Mouse (Mus musculus) stomach, embryonic 14.5 days (tissue): Measurements from ENCODE around the gene Dhx40. TPM values are rescaled to one million over a fixed set of nuclear protein-coding genes. Genes with fewer than 3 reads are reported as not detected.

Experiments used
- ATAC-seq: fragments of 200-750 bp; cut with Nextera tagmentation; 2 replicates; pipeline ENCODE4 v1.8.0; 2017; ENCODE audit warnings: low read depth, moderate TSS enrichment; ENCODE audit not compliant: insufficient number of reproducible peaks, insufficient read depth, low FRiP score
- H3K27ac ChIP-seq: fragments of 300-500 bp; sonication (generic); 2 replicates; pipeline ENCODE4 v1.5.1; 2014; ENCODE audit warnings: mild to moderate bottlenecking, low read length, moderate library complexity, mixed read lengths
- H3K27me3 ChIP-seq: fragments of 300-500 bp; sonication (generic); 2 replicates; pipeline ENCODE4 v1.6.1; 2014; ENCODE audit warnings: low read length, control low read depth, mixed read lengths; ENCODE audit not compliant: control insufficient read depth, insufficient read depth
- H3K36me3 ChIP-seq: fragments of 300-500 bp; sonication (generic); 2 replicates; pipeline ENCODE4 v1.6.1; 2014; ENCODE audit warnings: mild to moderate bottlenecking, control low read depth, low read length, moderate library complexity, mixed read lengths; ENCODE audit not compliant: control insufficient read depth, insufficient read depth
- H3K4me1 ChIP-seq: fragments of 300-500 bp; sonication (generic); 2 replicates; pipeline ENCODE4 v1.6.1; 2014; ENCODE audit warnings: low read length, control low read depth, mixed read lengths; ENCODE audit not compliant: control insufficient read depth, insufficient read depth
- H3K4me2 ChIP-seq: fragments of 300-500 bp; sonication (generic); replicated peaks from 2 replicates; pipeline ENCODE4 v1.6.1; 2014; ENCODE audit warnings: low read depth, low read length, control low read depth
- H3K4me3 ChIP-seq: fragments of 300-500 bp; sonication (generic); 2 replicates; pipeline ENCODE4 v1.5.1; 2014; ENCODE audit warnings: low read depth, low read length, control low read depth
- H3K9ac ChIP-seq: fragments of 300-500 bp; sonication (generic); replicated peaks from 2 replicates; pipeline ENCODE4 v1.6.1; 2014; ENCODE audit warnings: low read depth, mild to moderate bottlenecking, control low read depth, low read length, moderate library complexity, mixed read lengths
- H3K9me3 ChIP-seq: fragments of 300-500 bp; sonication (generic); 2 replicates; pipeline ENCODE4 v1.6.1; 2016; ENCODE audit warnings: low read depth, low read length, control low read depth; ENCODE audit not compliant: control insufficient read depth
- WGBS: fragments of 180-500 bp; shearing (Covaris S2); extraction: QIAGEN DNeasy Blood & Tissue Kit; methylation state at CpG from one replicate; pipeline ENCODE4 v1.1.7; 2014; 5-methylcytosine and 5-hydroxymethylcytosine counted together
- polyA plus RNA-seq: library from polyadenylated mRNA; unstranded; fragments of >200 nt; fragmentation: Nextera tagmentation; extraction: Ambion mirVana; gene quantifications from 2 replicates; pipeline ENCODE4 v1.2.1, GENCODE M21; 2014

Gene Dhx40
- polyA plus RNA-seq, 1 experiment from 2014 or later = 22.6 TPM

DNA sequence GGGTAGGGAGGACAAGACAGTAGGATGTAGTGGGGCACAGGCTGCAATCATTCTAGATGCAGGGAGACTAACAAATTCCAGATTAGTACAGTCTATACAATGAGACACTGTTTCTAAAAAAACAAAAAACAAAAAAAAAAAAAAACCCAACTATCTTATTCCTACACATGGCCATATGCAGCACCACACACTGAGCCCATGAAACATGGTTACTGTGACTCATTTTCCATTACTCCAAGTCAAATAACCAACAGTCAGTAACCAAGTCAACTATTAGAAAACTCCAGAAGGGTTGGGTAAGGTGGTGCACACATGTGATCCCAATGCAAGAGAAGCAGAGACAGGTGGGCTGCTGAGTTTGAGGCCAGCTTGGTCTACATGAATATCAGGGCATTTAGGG lies 55.1 kb downstream of the Dhx40 start:
- Histone ChIP-seq H3K4me3 (no peak overlapping the region), H3K4me1 (peaks cover 18% of the 10 kb centered on the region; the same call in 1 of the 2 replicates), H3K9me3 (no peaks in the 10 kb centered on the region), H3K4me2 (no peak overlapping the region), H3K27ac (no peak overlapping the region), H3K9ac (no peak overlapping the region), H3K27me3 (no peaks in the 10 kb centered on the region), H3K36me3 (no peaks in the 10 kb centered on the region)
- ATAC-seq = no peak

DNA sequence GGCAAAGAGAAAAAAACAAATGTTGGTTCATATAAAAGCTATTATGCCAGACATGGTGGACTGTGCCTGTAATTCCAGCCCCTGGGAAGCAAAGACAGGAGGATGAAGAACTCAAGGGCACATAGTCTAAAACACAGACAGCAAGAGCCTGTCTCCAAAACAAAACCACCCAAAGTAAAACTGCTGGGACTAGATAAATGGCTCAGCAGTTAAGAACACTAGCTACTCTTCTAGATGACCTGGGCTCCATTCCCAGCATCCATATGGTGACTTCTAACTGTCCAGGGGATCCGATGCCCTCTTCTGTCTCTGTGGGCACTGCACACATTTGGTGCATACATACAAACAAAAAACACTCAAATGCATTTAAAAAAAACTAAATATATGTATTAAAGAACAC lies 56.5 kb downstream of the Dhx40 start:
- H3K9ac ChIP-seq = no peak overlapping the region
- no peak overlapping the region for H3K27ac ChIP-seq
- no peaks in the 10 kb centered on the region for H3K27me3 ChIP-seq
- no peak for ATAC-seq
- no peaks in the 10 kb centered on the region for H3K9me3 ChIP-seq
- WGBS = 95% methylated on average over 1 of the region's 1 CpGs
- H3K4me3 ChIP-seq = no peak overlapping the region
- no peaks in the 10 kb centered on the region for H3K36me3 ChIP-seq
- no peak overlapping the region for H3K4me2 ChIP-seq
- H3K4me1 ChIP-seq = peaks cover 18% of the 10 kb centered on the region; the same call in 1 of the 2 replicates

DNA sequence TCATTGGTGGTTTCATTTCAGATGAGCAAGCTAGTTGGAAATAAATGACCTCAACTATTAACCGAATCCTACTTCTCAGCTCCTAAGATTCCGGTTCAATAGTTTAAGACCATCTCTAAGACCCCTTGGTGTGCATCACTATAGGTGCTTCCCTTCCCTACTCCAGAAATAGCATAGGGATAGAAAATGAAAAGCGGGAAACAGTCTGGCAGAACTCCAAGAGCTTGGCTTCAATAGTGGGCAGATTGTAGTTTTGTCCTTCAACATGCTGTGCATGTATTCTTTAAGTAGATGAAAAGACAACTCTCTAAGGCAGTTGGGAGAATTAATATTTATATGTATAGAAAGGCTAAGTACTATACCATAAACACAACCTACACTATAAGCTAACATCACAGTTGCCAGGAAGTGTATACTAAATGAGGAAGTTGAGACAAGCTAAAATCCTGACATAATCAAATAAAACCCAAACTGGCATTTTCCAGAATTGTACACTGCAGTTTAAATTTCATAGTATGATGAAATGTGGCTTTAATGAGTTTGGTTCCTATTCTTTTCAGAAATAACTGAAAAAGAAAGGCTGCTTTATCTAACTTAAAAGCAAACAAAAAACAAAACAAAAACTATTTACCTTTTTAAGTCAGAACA lies 57.6 kb downstream of the Dhx40 start:
- H3K36me3 ChIP-seq = no peaks in the 10 kb centered on the region
- no peak overlapping the region for H3K4me2 ChIP-seq
- WGBS = 85% methylated on average over 3 of the region's 3 CpGs
- H3K27me3 ChIP-seq = no peaks in the 10 kb centered on the region
- no peaks in the 10 kb centered on the region for H3K9me3 ChIP-seq
- H3K27ac ChIP-seq = no peak overlapping the region
- H3K9ac ChIP-seq = no peak overlapping the region
- H3K4me1 ChIP-seq = peaks cover 26% of the 10 kb centered on the region
- ATAC-seq = no peak
- no peak overlapping the region for H3K4me3 ChIP-seq

- Histone ChIP-seq H3K9me3 (no peaks in the 10 kb centered on the region), H3K9ac (no peak overlapping the region), H3K36me3 (no peaks in the 10 kb centered on the region), H3K27me3 (no peaks in the 10 kb centered on the region), H3K4me1 (peaks cover 20% of the 10 kb centered on the region), H3K4me2 (no peak overlapping the region), H3K4me3 (no peak overlapping the region), H3K27ac (no peak overlapping the region)
- no peak for ATAC-seq
- WGBS = 67% methylated on average over 3 of the region's 3 CpGs
Measured at GRCm38 (mm10) chr11:86745634-86746404, 61.7 kb downstream of the Dhx40 start.

DNA sequence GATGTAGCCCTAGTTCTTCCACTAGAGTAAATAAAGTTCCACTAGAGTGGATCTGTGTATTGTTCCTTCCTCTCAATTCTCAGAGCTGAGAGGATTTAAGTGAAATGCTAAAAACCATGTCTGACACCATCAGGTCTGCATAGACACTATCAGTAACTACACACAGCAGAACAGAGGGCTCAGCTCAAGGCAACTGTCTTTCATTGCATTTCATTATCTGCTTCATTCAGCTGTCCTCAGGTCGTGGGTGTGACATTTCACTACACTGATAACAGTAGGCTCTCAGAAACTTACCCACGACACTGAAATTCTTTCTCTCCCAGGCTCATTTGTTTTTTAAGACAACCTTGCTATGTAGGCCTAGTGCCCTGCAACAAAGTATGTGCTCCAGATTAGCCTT lies 64.9 kb downstream of the Dhx40 start:
- Histone ChIP-seq H3K4me1 (peaks cover 12% of the 10 kb centered on the region), H3K4me2 (no peak overlapping the region), H3K36me3 (no peaks in the 10 kb centered on the region), H3K9me3 (no peaks in the 10 kb centered on the region), H3K4me3 (no peak overlapping the region), H3K27ac (no peak overlapping the region), H3K9ac (no peak overlapping the region), H3K27me3 (no peaks in the 10 kb centered on the region)
- 44% methylated on average over 2 of the region's 2 CpGs for WGBS
- ATAC-seq = peak; percentile 75; the same call in 1 of the 2 replicates

DNA sequence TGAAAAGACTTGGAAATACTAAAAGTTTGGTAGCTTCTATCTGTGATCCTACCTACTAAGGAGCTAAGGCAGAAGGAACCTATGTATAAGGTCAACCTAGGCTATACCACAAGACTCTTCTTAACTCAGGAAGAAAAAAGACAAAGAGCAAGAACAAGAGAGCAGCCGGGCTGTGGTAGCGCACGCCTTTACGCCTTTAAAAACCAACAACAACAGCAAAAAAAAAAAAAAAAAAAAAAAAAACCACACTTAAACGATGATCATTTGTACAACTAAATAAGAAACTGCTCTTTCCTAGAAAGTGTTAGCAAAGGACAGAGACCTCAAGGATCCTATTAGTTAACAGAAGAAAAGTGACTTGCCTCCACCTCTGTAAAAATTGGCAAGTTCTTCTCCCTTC lies 66.0 kb downstream of the Dhx40 start:
- 93% methylated on average over 5 of the region's 5 CpGs for WGBS
- H3K9me3 ChIP-seq = no peaks in the 10 kb centered on the region
- H3K9ac ChIP-seq = no peak overlapping the region
- H3K4me1 ChIP-seq = peaks cover 12% of the 10 kb centered on the region
- no peaks in the 10 kb centered on the region for H3K27me3 ChIP-seq
- H3K27ac ChIP-seq = no peak overlapping the region
- H3K36me3 ChIP-seq = 0 out of 2 replicates have a peak, but pooled peaks cover under 1% of the 10 kb centered on the region
- ATAC-seq = no peak
- no peak overlapping the region for H3K4me3 ChIP-seq
- H3K4me2 ChIP-seq = no peak overlapping the region

DNA sequence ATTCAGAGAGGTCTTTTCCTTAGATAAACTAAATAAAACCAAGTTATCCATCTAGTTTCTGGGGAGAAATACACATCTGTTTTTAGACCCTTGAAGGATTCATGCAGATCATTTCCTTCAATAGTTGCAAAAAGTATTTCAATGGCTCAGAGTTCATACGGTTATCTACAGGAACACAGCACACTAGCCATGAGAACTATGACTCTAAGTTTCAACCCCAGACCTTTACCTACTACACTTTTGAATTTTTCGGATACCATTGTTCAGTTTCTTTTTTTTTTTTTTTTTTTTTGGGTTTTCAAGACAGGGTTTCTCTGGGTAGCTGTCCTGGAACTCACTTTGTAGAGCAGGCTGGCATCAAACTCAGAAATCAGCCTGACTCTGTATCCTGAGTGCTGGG lies 68.1 kb downstream of the Dhx40 start:
- H3K4me1 ChIP-seq = no peaks in the 10 kb centered on the region
- H3K27ac ChIP-seq = no peak overlapping the region
- H3K36me3 ChIP-seq = peaks cover 6% of the 10 kb centered on the region; the same call in 1 of the 2 replicates
- ATAC-seq = no peak
- H3K4me2 ChIP-seq = no peak overlapping the region
- no peaks in the 10 kb centered on the region for H3K9me3 ChIP-seq
- 88% methylated on average over 2 of the region's 2 CpGs for WGBS
- no peak overlapping the region for H3K4me3 ChIP-seq
- H3K27me3 ChIP-seq = no peaks in the 10 kb centered on the region
- no peak overlapping the region for H3K9ac ChIP-seq

DNA sequence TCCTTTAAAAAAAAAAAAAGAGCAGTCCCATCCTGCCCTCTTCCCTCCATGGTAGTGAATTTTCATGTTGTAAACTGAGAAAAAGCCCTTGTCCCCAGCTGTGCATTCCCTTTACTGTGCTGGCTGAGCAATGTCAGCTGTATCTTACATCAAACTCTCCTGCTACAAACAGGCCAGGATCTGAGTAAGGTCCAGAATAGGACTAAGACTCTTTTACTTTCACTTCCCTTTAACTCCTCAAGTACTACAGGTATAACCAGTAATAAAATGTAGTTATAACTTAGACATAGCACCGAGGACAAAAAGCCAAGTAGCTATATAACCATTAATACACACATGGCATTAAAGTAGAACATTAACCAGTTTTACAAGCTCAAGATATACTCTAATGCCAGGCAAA lies 68.6 kb downstream of the Dhx40 start:
- Histone ChIP-seq H3K27ac (no peak overlapping the region), H3K4me1 (no peaks in the 10 kb centered on the region), H3K36me3 (peaks cover 6% of the 10 kb centered on the region; the same call in 1 of the 2 replicates), H3K9me3 (no peaks in the 10 kb centered on the region), H3K9ac (no peak overlapping the region), H3K4me2 (no peak overlapping the region), H3K27me3 (no peaks in the 10 kb centered on the region), H3K4me3 (no peak overlapping the region)
- ATAC-seq = no peak
- WGBS = 81% methylated on average over 1 of the region's 1 CpGs
